Comparison of ENCODE assay signal across 10 mouse cellular contexts in the genomic region with DNA sequence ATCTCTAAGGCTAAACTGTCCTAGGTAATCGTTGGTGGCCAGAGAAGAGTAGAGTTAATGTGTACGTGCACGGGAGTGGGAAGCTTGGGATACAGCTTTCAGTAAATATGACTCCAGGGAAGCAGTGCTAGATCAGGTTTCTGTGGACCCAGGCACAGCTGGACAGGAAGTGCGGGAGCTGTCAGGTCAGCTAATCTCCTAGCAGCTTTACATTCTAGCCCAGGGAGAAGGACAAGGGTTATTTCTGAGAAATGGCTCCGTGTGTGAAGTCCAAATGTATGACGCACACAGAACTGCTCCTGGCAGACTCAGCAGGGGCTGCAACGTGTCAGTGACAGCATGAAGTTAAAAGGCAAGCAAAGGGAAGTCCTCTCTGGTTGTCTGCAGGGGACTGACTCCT. TPM values are rescaled to one million over a fixed set of nuclear protein-coding genes. Genes with fewer than 3 reads are reported as not detected.
DNase-seq lines count a peak whose midpoint lies in the region; ATAC-seq and TF ChIP-seq lines count a peak whose summit lies in the region.
"Had no signal": no experiment of that assay in that cellular context is flagged by ENCODE, and none has a peak within 500 bp of the region (broad histone marks: within the 10 kb centered on the region; RNA-seq: fewer than 3 reads in every experiment).

No protein-coding gene starts in this region.

- intact Hi-C loops in heart, adult 2 months (cut with DNase I) = no loop called here
- intact Hi-C loops in left cerebral cortex, postnatal 10 days (cut with DNase I) = no loop called here

- no peak for TF ChIP-seq EP300 in heart, adult 2 months (IDR thresholded peaks at IDR 0.05; ENCODE audit: insufficient read depth, low read depth, low read length)

- no peak for TF ChIP-seq CTCF in heart, adult 2 months (IDR thresholded peaks at IDR 0.05)
- TF ChIP-seq CTCF in midbrain, postnatal 0 days (IDR thresholded peaks at IDR 0.05) = no peak

- 0 out of 2 replicates have a peak overlapping the region, but pooled peaks have one; percentile 2 for H3K4me2 ChIP-seq in heart, embryonic 13.5 days
- H3K4me2 ChIP-seq in midbrain, postnatal 0 days (ENCODE audit: low read depth, low read length, poor library complexity, severe bottlenecking) = no peak overlapping the region
- no peak overlapping the region for H3K4me2 ChIP-seq in limb, embryonic 11.5 days (ENCODE audit: low read depth, severe bottlenecking)
- H3K4me2 ChIP-seq: midbrain, embryonic 15.5 days had no signal

- H3K79me2 ChIP-seq in heart, adult 2 months (replicated peaks; ENCODE audit: control insufficient read depth, insufficient read depth, low read length) = no peaks in the 10 kb centered on the region

- 32% methylated on average over 7 of the region's 7 CpGs for WGBS in heart, embryonic 13.5 days
- WGBS in heart, adult 2 months = 31% methylated on average over 7 of the region's 7 CpGs
- 68% methylated on average over 7 of the region's 7 CpGs for WGBS in midbrain, embryonic 10.5 days
- 57% methylated on average over 7 of the region's 7 CpGs for WGBS in midbrain, postnatal 0 days
- 36% methylated on average over 7 of the region's 7 CpGs for WGBS in limb, embryonic 11.5 days

- no peak for TF ChIP-seq POLR2A in heart, adult 2 months (IDR thresholded peaks at IDR 0.05; ENCODE audit: insufficient read depth, low read depth, low read length)

- H3K4me1 ChIP-seq in heart, embryonic 13.5 days = peaks cover 37% of the 10 kb centered on the region
- peaks cover 9% of the 10 kb centered on the region for H3K4me1 ChIP-seq in heart, adult 2 months (ENCODE audit: control insufficient read depth, insufficient read depth, low read length)
- no peaks in the 10 kb centered on the region for H3K4me1 ChIP-seq in midbrain, embryonic 10.5 days
- H3K4me1 ChIP-seq in midbrain, postnatal 0 days (ENCODE audit: insufficient read depth, low read length) = no peaks in the 10 kb centered on the region
- peaks cover 3% of the 10 kb centered on the region; the same call in 1 of the 2 replicates for H3K4me1 ChIP-seq in limb, embryonic 11.5 days (ENCODE audit: control insufficient read depth, insufficient read depth, low read length)
- H3K4me1 ChIP-seq: midbrain, embryonic 15.5 days had no signal

- no peaks in the 10 kb centered on the region for H3K27me3 ChIP-seq in heart, embryonic 13.5 days (replicated peaks)
- no peaks in the 10 kb centered on the region for H3K27me3 ChIP-seq in heart, adult 2 months (ENCODE audit: control insufficient read depth, insufficient read depth, low read length)
- H3K27me3 ChIP-seq in midbrain, embryonic 10.5 days (ENCODE audit: low read depth, poor library complexity, severe bottlenecking) = no peaks in the 10 kb centered on the region
- H3K27me3 ChIP-seq in midbrain, postnatal 0 days (ENCODE audit: insufficient read depth, low read length) = no peaks in the 10 kb centered on the region
- no peaks in the 10 kb centered on the region for H3K27me3 ChIP-seq in limb, embryonic 11.5 days (ENCODE audit: control insufficient read depth, insufficient read depth, low read length)
- H3K27me3 ChIP-seq: midbrain, embryonic 15.5 days had no signal

- peak; percentile 24; the same call in 1 of the 2 replicates for ATAC-seq in heart, embryonic 13.5 days (ENCODE audit: extremely low read depth, insufficient number of reproducible peaks, low FRiP score, low TSS enrichment)
- no peak for ATAC-seq in midbrain, postnatal 0 days (ENCODE audit: low FRiP score)
- no peak for ATAC-seq in limb, embryonic 11.5 days (ENCODE audit: insufficient number of reproducible peaks, low FRiP score, low TSS enrichment, low read depth)
- ATAC-seq: hindbrain, postnatal 0 days; midbrain, embryonic 15.5 days had no signal

- DNase-seq in heart, adult 2 months = no peak
- DNase-seq in midbrain, embryonic 10.5 days (ENCODE audit: low spot score) = peak; percentile 16
- DNase-seq in midbrain, postnatal 0 days (ENCODE audit: low spot score) = no peak
- DNase-seq in limb, embryonic 11.5 days (ENCODE audit: low spot score) = peak; percentile 38
- DNase-seq in yolk sac, embryonic 10.5 days (ENCODE audit: low spot score) = peak; percentile 70
- DNase-seq in left cerebral cortex, postnatal 10 days (ENCODE audit: extremely low spot score in 1 of 2, low spot score in 2 of 2) = no peak
- no peak for DNase-seq in urinary bladder, adult 18-20 months (ENCODE audit: low spot score in 2 of 2)

- H3K9me3 ChIP-seq in heart, embryonic 13.5 days = no peaks in the 10 kb centered on the region
- H3K9me3 ChIP-seq in midbrain, embryonic 10.5 days (replicated peaks) = no peaks in the 10 kb centered on the region
- H3K9me3 ChIP-seq in midbrain, postnatal 0 days (ENCODE audit: low read length) = no peaks in the 10 kb centered on the region
- no peaks in the 10 kb centered on the region for H3K9me3 ChIP-seq in limb, embryonic 11.5 days (ENCODE audit: control insufficient read depth, low read length)
- H3K9me3 ChIP-seq: midbrain, embryonic 15.5 days had no signal

- peak overlapping the region; percentile 71 for H3K27ac ChIP-seq in heart, embryonic 13.5 days (replicated peaks)
- H3K27ac ChIP-seq in heart, adult 2 months = no peak overlapping the region
- H3K27ac ChIP-seq in midbrain, embryonic 10.5 days (replicated peaks) = no peak overlapping the region
- H3K27ac ChIP-seq in midbrain, postnatal 0 days (ENCODE audit: low read depth, low read length) = no peak overlapping the region
- H3K27ac ChIP-seq in limb, embryonic 11.5 days (replicated peaks; ENCODE audit: low read depth, low read length) = no peak overlapping the region
- H3K27ac ChIP-seq: hindbrain, postnatal 0 days; midbrain, embryonic 15.5 days had no signal

- no peaks in the 10 kb centered on the region for H3K36me3 ChIP-seq in heart, embryonic 13.5 days
- no peaks in the 10 kb centered on the region for H3K36me3 ChIP-seq in heart, adult 2 months (ENCODE audit: control insufficient read depth, insufficient read depth, low read length)
- H3K36me3 ChIP-seq in midbrain, embryonic 10.5 days = no peaks in the 10 kb centered on the region
- no peaks in the 10 kb centered on the region for H3K36me3 ChIP-seq in midbrain, postnatal 0 days (ENCODE audit: insufficient read depth, low read length)
- H3K36me3 ChIP-seq in limb, embryonic 11.5 days (ENCODE audit: control insufficient read depth, insufficient read depth, low read length) = no peaks in the 10 kb centered on the region
- H3K36me3 ChIP-seq: midbrain, embryonic 15.5 days had no signal

- H3K4me3 ChIP-seq in heart, embryonic 13.5 days = no peak overlapping the region
- H3K4me3 ChIP-seq in heart, adult 2 months = no peak overlapping the region
- no peak overlapping the region for H3K4me3 ChIP-seq in midbrain, embryonic 10.5 days
- no peak overlapping the region for H3K4me3 ChIP-seq in midbrain, postnatal 0 days (ENCODE audit: low read depth, low read length)
- no peak overlapping the region for H3K4me3 ChIP-seq in limb, embryonic 11.5 days (ENCODE audit: low read depth, low read length)
- H3K4me3 ChIP-seq: midbrain, embryonic 15.5 days had no signal

- H3K9ac ChIP-seq in heart, embryonic 13.5 days = no peak overlapping the region
- no peak overlapping the region for H3K9ac ChIP-seq in heart, adult 2 months (ENCODE audit: low read depth, low read length)
- no peak overlapping the region for H3K9ac ChIP-seq in midbrain, postnatal 0 days (replicated peaks; ENCODE audit: low read length, poor library complexity, severe bottlenecking)
- H3K9ac ChIP-seq in limb, embryonic 11.5 days (ENCODE audit: low read length) = no peak overlapping the region
- H3K9ac ChIP-seq: midbrain, embryonic 15.5 days had no signal

RNA-seq across cellular contexts. Expression of gene Il1r1, which starts 8.3 kb away (rescaled TPM):
- 6.2 and 6.3 TPM in 2 replicates for polyA plus RNA-seq in heart, embryonic 13.5 days (2015; fragmentation: Nextera tagmentation; extraction: Ambion mirVana)
- total RNA-seq in heart, adult 2 months (2021) = 1 to 10 TPM; 5.5 to 6.1 TPM
- polyA plus RNA-seq in heart, adult 2 months (2012; rRNA removed) = 4.8 and 6.1 TPM in 2 replicates
- polyA plus RNA-seq in midbrain, embryonic 10.5 days (2016; fragmentation: Nextera tagmentation; extraction: Ambion mirVana) = 0.53 and 0.75 TPM in 2 replicates
- total RNA-seq in midbrain, postnatal 0 days (2014; rRNA removed) = 0.71 and 1.0 TPM in 2 replicates
- 0.49 and 0.63 TPM in 2 replicates for polyA plus RNA-seq in midbrain, postnatal 0 days (2015; fragmentation: Nextera tagmentation; extraction: Ambion mirVana)
- 1.8 and 2.0 TPM in 2 replicates for polyA plus RNA-seq in limb, embryonic 11.5 days (2014; fragmentation: Nextera tagmentation; extraction: Ambion mirVana)
- 1 to 10 TPM; 2.4 to 3.1 TPM for total RNA-seq in left cerebral cortex, postnatal 10 days (2021)

Comparison
In these comparisons a context has a peak if more than half of its experiments do, and no peak if none do; other contexts are left out.
1. DNase-seq: peak in midbrain, embryonic 10.5 days (single experiment), limb, embryonic 11.5 days (single experiment) and yolk sac, embryonic 10.5 days (single experiment); none in heart, adult 2 months (0 of 2), midbrain, postnatal 0 days (single experiment), left cerebral cortex, postnatal 10 days (0 of 2) and urinary bladder, adult 18-20 months (0 of 2).